Mouse (Mus musculus) brown adipose tissue, adult 24 weeks (tissue): ENCODE measurements around the gene Axin2. TPM values are rescaled to one million over a fixed set of nuclear protein-coding genes. Genes with fewer than 3 reads are reported as not detected.

ENCODE experiments used
- H3K27ac ChIP-seq: fragments of 200-500 bp; replicated peaks from 2 replicates; pipeline ENCODE4 v1.5.1; 2012; ENCODE audit warnings: low read depth, mild to moderate bottlenecking, low read length
- H3K4me1 ChIP-seq: fragments of 200-500 bp; 2 replicates; pipeline ENCODE4 v1.6.1; 2012; ENCODE audit warnings: low read length, mixed read lengths; ENCODE audit not compliant: control insufficient read depth, insufficient read depth, insufficient read length
- H3K4me3 ChIP-seq: fragments of 200-500 bp; 2 replicates; pipeline ENCODE4 v1.5.1; 2012; ENCODE audit warnings: low read depth, mild to moderate bottlenecking, low read length, moderate library complexity; ENCODE audit not compliant: insufficient read depth
- polyA plus RNA-seq: library from polyadenylated mRNA; stranded (reverse); fragments of >200 nt; gene quantifications from 2 replicates; pipeline ENCODE4 v1.2.4, GENCODE M21; 2012; ENCODE audit not compliant: missing spikeins, insufficient read depth, insufficient read length

The Axin2 gene
- polyA plus RNA-seq, 1 experiment, result 19.4 TPM

- no peak overlapping the region for H3K4me3 ChIP-seq
- H3K4me1 ChIP-seq, result peaks cover 26% of the 10 kb centered on the region
- no peak overlapping the region for H3K27ac ChIP-seq
Observed at GRCm38 (mm10) chr11:108930612-108931011, 10.5 kb downstream of the Axin2 start.

- H3K27ac ChIP-seq, result 0 out of 2 replicates have a peak overlapping the region, but pooled peaks have one; percentile 49
- no peak overlapping the region for H3K4me3 ChIP-seq
- H3K4me1 ChIP-seq, result peaks cover 17% of the 10 kb centered on the region
Observed at GRCm38 (mm10) chr11:108933835-108934234, 13.7 kb downstream of the Axin2 start.

- peak overlapping the region; percentile 49 for H3K27ac ChIP-seq
- peaks cover 15% of the 10 kb centered on the region; the same call in 1 of the 2 replicates for H3K4me1 ChIP-seq
- H3K4me3 ChIP-seq, result no peak overlapping the region
Observed at GRCm38 (mm10) chr11:108935128-108935868, 15.1 kb downstream of the Axin2 start.

- H3K4me3 ChIP-seq, result no peak overlapping the region
- peaks cover 15% of the 10 kb centered on the region; the same call in 1 of the 2 replicates for H3K4me1 ChIP-seq
- H3K27ac ChIP-seq, result peak overlapping the region; percentile 87
Observed at GRCm38 (mm10) chr11:108936016-108936792, 16.1 kb downstream of the Axin2 start.

DNA sequence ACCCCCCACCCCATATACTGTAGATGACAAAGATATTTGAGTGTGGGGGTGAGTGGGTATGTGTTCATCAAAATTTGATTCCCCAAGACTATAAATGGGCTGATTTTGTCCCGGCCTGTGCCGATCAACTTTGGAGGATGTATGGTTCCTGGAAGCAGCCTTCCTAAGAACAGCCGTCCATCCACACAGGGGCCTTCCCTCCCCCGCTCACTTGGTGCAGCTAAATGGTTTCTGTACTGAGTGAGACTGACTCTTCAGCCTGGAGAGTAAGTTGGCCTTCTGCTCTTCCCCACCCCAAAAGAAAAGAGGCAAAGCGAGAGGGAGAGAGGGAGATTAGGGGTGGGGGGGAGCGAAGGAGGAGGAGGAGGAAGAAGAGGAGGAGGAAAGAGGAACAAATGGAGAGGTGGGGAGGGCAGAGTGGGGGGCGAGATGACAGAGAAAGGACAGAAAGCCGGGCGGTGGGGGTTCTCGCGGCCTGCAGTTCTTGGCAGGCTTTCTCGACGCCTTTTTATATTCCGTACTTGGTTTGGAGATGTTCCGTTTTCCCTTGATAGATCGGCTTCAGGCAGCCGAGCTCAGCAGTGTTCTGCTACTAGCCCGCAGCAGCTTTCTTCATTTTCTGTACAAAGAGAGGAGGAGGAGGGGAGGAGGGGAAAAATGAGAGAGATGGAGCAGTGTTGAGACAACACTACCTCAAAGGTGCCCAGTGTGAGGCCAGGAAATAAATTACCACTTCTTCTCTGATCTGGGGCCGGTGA lies 20.7 kb downstream of the Axin2 start:
- no peak overlapping the region for H3K4me3 ChIP-seq
- 0 out of 2 replicates have a peak, but pooled peaks cover 2% of the 10 kb centered on the region for H3K4me1 ChIP-seq
- H3K27ac ChIP-seq, result no peak overlapping the region

DNA sequence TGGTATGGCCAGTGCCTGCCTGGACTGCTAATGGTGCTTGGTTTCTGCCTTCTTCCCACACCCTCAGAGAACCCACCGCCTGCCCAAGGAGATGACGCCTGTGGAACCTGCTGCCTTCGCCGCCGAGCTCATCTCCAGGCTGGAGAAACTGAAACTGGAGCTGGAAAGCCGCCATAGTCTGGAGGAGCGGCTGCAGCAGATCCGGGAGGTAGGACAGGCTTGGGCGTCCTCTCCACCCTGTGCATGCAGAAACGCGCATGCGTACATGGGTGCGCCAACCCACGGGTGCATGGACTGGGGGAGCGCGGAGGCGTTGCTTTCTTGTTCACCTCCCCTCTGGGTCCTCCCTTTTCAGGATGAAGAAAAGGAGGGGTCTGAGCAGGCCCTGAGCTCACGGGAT lies 21.7 kb downstream of the Axin2 start:
- Histone ChIP-seq H3K4me3 (0 out of 2 replicates have a peak overlapping the region, but pooled peaks have one; percentile 15), H3K4me1 (peaks cover 3% of the 10 kb centered on the region), H3K27ac (no peak overlapping the region)

DNA sequence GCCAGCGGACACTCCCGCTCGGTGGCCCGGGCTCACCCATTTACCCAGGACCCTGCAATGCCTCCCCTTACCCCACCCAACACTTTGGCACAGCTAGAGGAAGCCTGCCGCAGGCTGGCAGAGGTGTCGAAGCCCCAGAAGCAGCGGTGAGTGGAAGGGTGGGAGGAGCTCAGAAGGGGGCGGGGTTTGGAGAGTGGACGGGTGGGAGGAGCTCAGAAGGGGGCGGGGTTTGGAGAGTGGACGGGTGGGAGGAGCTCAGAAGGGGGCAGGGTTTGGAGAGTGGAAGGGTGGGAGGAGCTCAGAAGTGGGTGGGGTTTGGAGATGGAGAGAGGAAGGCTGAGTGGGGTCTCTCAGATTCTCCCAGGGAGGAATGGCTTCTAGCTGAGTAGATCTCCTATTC lies 23.6 kb downstream of the Axin2 start:
- H3K4me1 ChIP-seq, result peaks cover 3% of the 10 kb centered on the region
- H3K4me3 ChIP-seq, result no peak overlapping the region
- H3K27ac ChIP-seq, result no peak overlapping the region

DNA sequence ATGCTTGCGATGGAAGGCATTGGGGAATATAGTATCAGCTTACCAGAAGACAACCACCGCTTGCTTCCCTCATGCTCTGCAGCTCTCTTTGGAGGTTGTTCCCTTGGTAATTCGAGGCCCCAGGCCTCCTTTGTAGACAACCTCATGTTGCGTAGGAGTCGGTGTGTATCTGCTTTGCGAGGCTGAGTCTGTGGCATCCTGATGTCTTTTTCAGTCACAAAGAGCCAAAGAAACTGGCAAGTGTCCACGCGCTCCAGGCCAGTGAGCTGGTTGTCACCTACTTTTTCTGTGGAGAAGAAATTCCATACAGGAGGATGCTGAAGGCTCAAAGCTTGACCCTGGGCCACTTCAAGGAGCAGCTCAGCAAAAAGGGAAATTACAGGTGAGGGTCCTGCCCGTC lies 25.5 kb downstream of the Axin2 start:
- H3K4me1 ChIP-seq, result peaks cover 3% of the 10 kb centered on the region
- H3K4me3 ChIP-seq, result no peak overlapping the region
- no peak overlapping the region for H3K27ac ChIP-seq

- peak overlapping the region; percentile 96 for H3K27ac ChIP-seq
- H3K4me3 ChIP-seq, result no peak overlapping the region
- peaks cover 3% of the 10 kb centered on the region for H3K4me1 ChIP-seq
Observed at GRCm38 (mm10) chr11:108947425-108948184, 27.5 kb downstream of the Axin2 start.

DNA sequence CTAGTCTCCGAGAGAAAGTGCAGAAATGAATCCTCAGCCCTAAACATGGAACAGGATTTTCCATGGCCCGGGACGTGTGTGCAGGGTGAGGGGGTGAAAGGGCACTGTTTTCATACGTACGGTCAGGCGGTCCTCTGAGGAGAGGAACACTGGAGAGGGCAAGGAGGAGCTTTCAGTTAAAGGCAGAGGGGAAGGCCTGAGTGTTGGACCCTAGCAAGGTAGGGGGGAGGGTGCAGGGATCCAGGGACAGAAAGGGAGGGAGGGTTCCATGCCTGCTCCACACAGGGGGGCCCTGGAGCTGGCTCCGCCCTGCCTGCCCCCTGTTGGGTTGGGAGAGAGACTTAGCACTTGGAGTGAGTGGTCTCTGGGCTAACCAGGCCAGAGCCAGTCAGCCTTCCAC lies 28.4 kb downstream of the Axin2 start:
- Histone ChIP-seq H3K27ac (peak overlapping the region; percentile 96), H3K4me3 (no peak overlapping the region)

GRCm38 (mm10) chr11:108948931-108949330 lies 28.8 kb downstream of the Axin2 start:
- H3K27ac ChIP-seq, result peak overlapping the region; percentile 96
- peaks cover 3% of the 10 kb centered on the region for H3K4me1 ChIP-seq
- H3K4me3 ChIP-seq, result no peak overlapping the region

More for the DNA sequence above, 28.4 kb downstream of the Axin2 start:
- peaks cover 3% of the 10 kb centered on the region for H3K4me1 ChIP-seq

DNA sequence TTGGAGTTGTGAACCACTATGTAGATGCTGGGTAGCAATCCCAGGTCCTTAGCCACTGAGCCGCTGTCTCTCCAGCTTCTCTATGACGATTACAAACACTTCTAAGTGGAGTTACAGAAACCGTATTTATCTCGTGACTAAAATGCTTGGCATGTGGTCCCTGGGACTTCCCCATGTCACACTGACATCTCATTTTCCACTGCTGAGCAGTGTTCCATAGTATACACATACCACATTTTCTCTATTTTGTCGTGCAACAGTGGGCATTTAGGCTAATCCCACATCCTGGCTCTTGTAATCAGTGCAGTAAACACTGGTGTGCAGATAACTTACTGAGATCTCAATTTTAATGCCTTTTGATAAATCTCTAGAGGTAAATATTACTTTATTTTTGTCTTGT lies 32.2 kb downstream of the Axin2 start:
- Histone ChIP-seq H3K4me3 (no peak overlapping the region), H3K27ac (0 out of 2 replicates have a peak overlapping the region, but pooled peaks have one; percentile 1), H3K4me1 (0 out of 2 replicates have a peak, but pooled peaks cover 3% of the 10 kb centered on the region)

- Histone ChIP-seq H3K4me3 (no peak overlapping the region), H3K27ac (peak overlapping the region; percentile 100)
Observed at GRCm38 (mm10) chr11:108955943-108956342, 35.8 kb downstream of the Axin2 start.

DNA sequence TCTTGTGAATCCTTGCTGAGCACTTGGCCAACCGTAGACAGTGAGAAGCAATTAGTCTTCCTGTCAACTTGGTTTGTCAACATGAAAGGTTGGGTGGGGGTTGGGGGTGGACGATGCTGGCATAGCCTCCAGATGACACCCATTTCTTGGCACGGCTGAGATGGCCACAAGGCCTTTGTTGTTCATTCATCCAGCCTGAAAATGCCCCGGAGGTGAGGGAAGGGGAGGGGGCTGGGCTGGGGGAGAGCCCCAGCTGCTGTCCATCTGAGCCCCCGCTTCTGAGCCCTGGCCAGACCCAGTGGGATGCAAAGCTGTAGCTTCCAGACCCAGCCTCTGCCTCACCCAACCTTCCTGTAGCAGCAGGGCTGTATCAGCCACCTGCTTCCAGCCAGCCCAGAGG lies 38.2 kb downstream of the Axin2 start:
- Histone ChIP-seq H3K4me1 (0 out of 2 replicates have a peak, but pooled peaks cover 3% of the 10 kb centered on the region), H3K4me3 (no peak overlapping the region), H3K27ac (no peak overlapping the region)

More at GRCm38 (mm10) chr11:108955943-108956342, 35.8 kb downstream of the Axin2 start:
- H3K4me1 ChIP-seq, result 0 out of 2 replicates have a peak, but pooled peaks cover 3% of the 10 kb centered on the region
